Mouse (Mus musculus) limb, embryonic 11.5 days (tissue): Measurements from ENCODE around the gene Blvrb. TPM values are rescaled to one million over a fixed set of nuclear protein-coding genes. Genes with fewer than 3 reads are reported as not detected.
A peak's percentile ranks its signal among the peaks of the same experiment; 100 is the strongest.

ENCODE experiments used
- ATAC-seq: fragments of 200-750 bp; cut with Nextera tagmentation; 2 replicates; pipeline ENCODE4 v1.8.0; 2017; ENCODE audit warnings: low read depth; ENCODE audit not compliant: insufficient number of reproducible peaks, low FRiP score, low TSS enrichment
- DNase-seq: peaks from one replicate; pipeline ENCODE4 v3.0.0-alpha.2; 2015; ENCODE audit warnings: low spot score
- H3K27ac ChIP-seq: fragments of 300-500 bp; sonication (generic); replicated peaks from 2 replicates; pipeline ENCODE4 v1.5.1; 2014; ENCODE audit warnings: low read depth, mild to moderate bottlenecking, low read length
- H3K27me3 ChIP-seq: fragments of 300-500 bp; sonication (generic); 2 replicates; pipeline ENCODE4 v1.6.1; 2014; ENCODE audit warnings: mild to moderate bottlenecking, low read length, mixed read lengths; ENCODE audit not compliant: control insufficient read depth, insufficient read depth
- H3K36me3 ChIP-seq: fragments of 300-500 bp; sonication (generic); 2 replicates; pipeline ENCODE4 v1.6.1; 2014; ENCODE audit warnings: mild to moderate bottlenecking, low read length, moderate library complexity, mixed read lengths; ENCODE audit not compliant: control insufficient read depth, insufficient read depth
- H3K4me1 ChIP-seq: fragments of 300-500 bp; sonication (generic); 2 replicates; pipeline ENCODE4 v1.6.1; 2014; ENCODE audit warnings: low read length, mixed read lengths; ENCODE audit not compliant: control insufficient read depth, insufficient read depth
- H3K4me2 ChIP-seq: fragments of 300-500 bp; sonication (generic); 2 replicates; pipeline ENCODE4 v1.6.1; 2014; ENCODE audit warnings: low read depth, mild to moderate bottlenecking, moderate library complexity; ENCODE audit not compliant: severe bottlenecking
- H3K4me3 ChIP-seq: fragments of 300-500 bp; sonication (generic); 2 replicates; pipeline ENCODE4 v1.5.1; 2014; ENCODE audit warnings: low read depth, low read length
- H3K9ac ChIP-seq: fragments of 300-500 bp; sonication (generic); 2 replicates; pipeline ENCODE4 v1.6.1; 2014; ENCODE audit warnings: mild to moderate bottlenecking, low read length
- H3K9me3 ChIP-seq: fragments of 300-500 bp; sonication (generic); 2 replicates; pipeline ENCODE4 v1.6.1; 2016; ENCODE audit warnings: low read length; ENCODE audit not compliant: control insufficient read depth
- WGBS: fragments of 180-500 bp; shearing (Covaris S2); extraction: QIAGEN DNeasy Blood & Tissue Kit; methylation state at CpG from one replicate; pipeline ENCODE4 v1.1.7; 2014; 5-methylcytosine and 5-hydroxymethylcytosine counted together
- polyA plus RNA-seq: library from polyadenylated mRNA; unstranded; fragments of >200 nt; fragmentation: Nextera tagmentation; extraction: Ambion mirVana; gene quantifications from 2 replicates; pipeline ENCODE4 v1.2.1, GENCODE M21; 2014

Blvrb gene
- polyA plus RNA-seq, 1 experiment from 2014 or later = 29.0 TPM

GRCm38 (mm10) chr7:27440014-27440413 lies 7.8 kb upstream of the Blvrb start:
- Histone ChIP-seq H3K27me3 (peaks cover 1% of the 10 kb centered on the region; the same call in 1 of the 2 replicates), H3K36me3 (no peaks in the 10 kb centered on the region), H3K4me2 (no peak overlapping the region), H3K4me3 (no peak overlapping the region), H3K9ac (no peak overlapping the region), H3K4me1 (no peaks in the 10 kb centered on the region), H3K9me3 (no peaks in the 10 kb centered on the region; the same call in 1 of the 2 replicates), H3K27ac (no peak overlapping the region)
- no peak for DNase-seq
- 80% methylated on average over 4 of the region's 4 CpGs for WGBS
- no peak for ATAC-seq

- ATAC-seq (no peak), DNase-seq (peak; percentile 29)
- WGBS = 3% methylated on average over 18 of the region's 18 CpGs
- no peaks in the 10 kb centered on the region; the same call in 1 of the 2 replicates for H3K9me3 ChIP-seq
- no peaks in the 10 kb centered on the region for H3K36me3 ChIP-seq
- H3K27me3 ChIP-seq = peaks cover 24% of the 10 kb centered on the region
- peak overlapping the region; percentile 94 for H3K4me2 ChIP-seq
- H3K9ac ChIP-seq = peak overlapping the region; percentile 56
- 0 out of 2 replicates have a peak, but pooled peaks cover 4% of the 10 kb centered on the region for H3K4me1 ChIP-seq
- no peak overlapping the region for H3K27ac ChIP-seq
- peak overlapping the region; percentile 38 for H3K4me3 ChIP-seq
Observed at GRCm38 (mm10) chr7:27446051-27446450, 1.7 kb upstream of the Blvrb start.

GRCm38 (mm10) chr7:27446521-27447418 lies 1.0 kb upstream of the Blvrb start:
- DNase-seq (peak; percentile 36), ATAC-seq (peak; percentile 3; the same call in 1 of the 2 replicates)
- H3K9me3 ChIP-seq = no peaks in the 10 kb centered on the region
- H3K4me3 ChIP-seq = peak overlapping the region; percentile 49
- no peaks in the 10 kb centered on the region for H3K36me3 ChIP-seq
- H3K9ac ChIP-seq = peak overlapping the region; percentile 56
- peak overlapping the region; percentile 94 for H3K4me2 ChIP-seq
- WGBS = 8% methylated on average over 51 of the region's 53 CpGs
- H3K27me3 ChIP-seq = peaks cover 24% of the 10 kb centered on the region
- no peak overlapping the region for H3K27ac ChIP-seq
- H3K4me1 ChIP-seq = 0 out of 2 replicates have a peak, but pooled peaks cover 4% of the 10 kb centered on the region

GRCm38 (mm10) chr7:27448421-27449206 lies 836 bp downstream of the Blvrb start:
- WGBS = 59% methylated on average over 15 of the region's 15 CpGs
- DNase-seq (no peak), ATAC-seq (0 out of 2 replicates have a peak, but pooled peaks have one; percentile 2)
- H3K27me3 ChIP-seq = peaks cover 24% of the 10 kb centered on the region
- peak overlapping the region; percentile 89 for H3K4me2 ChIP-seq
- no peaks in the 10 kb centered on the region for H3K36me3 ChIP-seq
- peak overlapping the region; percentile 49 for H3K4me3 ChIP-seq
- H3K9me3 ChIP-seq = no peaks in the 10 kb centered on the region
- H3K4me1 ChIP-seq = 0 out of 2 replicates have a peak, but pooled peaks cover 4% of the 10 kb centered on the region
- H3K27ac ChIP-seq = peak overlapping the region; percentile 42; the same call in 1 of the 2 replicates
- no peak overlapping the region for H3K9ac ChIP-seq

GRCm38 (mm10) chr7:27449256-27449862 lies 1.6 kb downstream of the Blvrb start:
- no peak overlapping the region for H3K27ac ChIP-seq

GRCm38 (mm10) chr7:27451359-27451758 lies 3.6 kb downstream of the Blvrb start:
- Histone ChIP-seq H3K27ac (no peak overlapping the region), H3K9me3 (no peaks in the 10 kb centered on the region), H3K27me3 (peaks cover 10% of the 10 kb centered on the region), H3K4me3 (no peak overlapping the region), H3K9ac (no peak overlapping the region), H3K4me1 (0 out of 2 replicates have a peak, but pooled peaks cover 4% of the 10 kb centered on the region), H3K36me3 (no peaks in the 10 kb centered on the region), H3K4me2 (no peak overlapping the region)
- 98% methylated on average over 2 of the region's 2 CpGs for WGBS
- ATAC-seq (no peak), DNase-seq (no peak)

More at GRCm38 (mm10) chr7:27449256-27449862, 1.6 kb downstream of the Blvrb start:
- Histone ChIP-seq H3K4me2 (no peak overlapping the region), H3K36me3 (no peaks in the 10 kb centered on the region), H3K9me3 (no peaks in the 10 kb centered on the region), H3K9ac (no peak overlapping the region), H3K4me3 (no peak overlapping the region), H3K27me3 (peaks cover 24% of the 10 kb centered on the region), H3K4me1 (0 out of 2 replicates have a peak, but pooled peaks cover 4% of the 10 kb centered on the region)
- ATAC-seq (no peak), DNase-seq (peak; percentile 74)
- WGBS = 62% methylated on average over 10 of the region's 10 CpGs

- no peak overlapping the region for H3K27ac ChIP-seq
- H3K4me2 ChIP-seq = no peak overlapping the region
- 60% methylated on average over 13 of the region's 13 CpGs for WGBS
- DNase-seq = no peak
- no peak for ATAC-seq
- no peak overlapping the region for H3K9ac ChIP-seq
- peaks cover 1% of the 10 kb centered on the region for H3K27me3 ChIP-seq
- 0 out of 2 replicates have a peak, but pooled peaks cover 4% of the 10 kb centered on the region for H3K4me1 ChIP-seq
- no peaks in the 10 kb centered on the region for H3K36me3 ChIP-seq
- H3K4me3 ChIP-seq = no peak overlapping the region
- no peaks in the 10 kb centered on the region for H3K9me3 ChIP-seq
Observed at GRCm38 (mm10) chr7:27452206-27452770, 4.5 kb downstream of the Blvrb start.
